Mouse (Mus musculus) limb, embryonic 14.5 days (tissue): ENCODE results near the gene Tuba4a. TPM values are rescaled to one million over a fixed set of nuclear protein-coding genes. Genes with fewer than 3 reads are reported as not detected.

ENCODE experiments used
- ATAC-seq: fragments of 200-750 bp; cut with Nextera tagmentation; 2 replicates; pipeline ENCODE4 v1.8.0; 2017; ENCODE audit warnings: low read depth, moderate number of reproducible peaks, moderate TSS enrichment; ENCODE audit not compliant: low FRiP score
- DNase-seq: peaks from one replicate; pipeline ENCODE4 v3.0.0-alpha.2; 2015; ENCODE audit warnings: low spot score
- H3K27ac ChIP-seq: fragments of 300-500 bp; sonication (generic); replicated peaks from 2 replicates; pipeline ENCODE4 v1.5.1; 2014; ENCODE audit warnings: low read depth, mild to moderate bottlenecking, low read length, moderate library complexity, mixed read lengths
- H3K27me3 ChIP-seq: fragments of 300-500 bp; sonication (generic); 2 replicates; pipeline ENCODE4 v1.6.1; 2014; ENCODE audit warnings: low read length, mixed read lengths; ENCODE audit not compliant: control insufficient read depth, insufficient read depth
- H3K36me3 ChIP-seq: fragments of 300-500 bp; sonication (generic); 2 replicates; pipeline ENCODE4 v1.6.1; 2014; ENCODE audit warnings: mild to moderate bottlenecking, low read length, moderate library complexity, mixed read lengths; ENCODE audit not compliant: control insufficient read depth, insufficient read depth
- H3K4me1 ChIP-seq: fragments of 300-500 bp; sonication (generic); 2 replicates; pipeline ENCODE4 v1.6.1; 2014; ENCODE audit warnings: antibody characterized with exemption, low read length, mixed read lengths; ENCODE audit not compliant: control insufficient read depth, insufficient read depth
- H3K4me2 ChIP-seq: fragments of 300-500 bp; sonication (generic); replicated peaks from 2 replicates; pipeline ENCODE4 v1.6.1; 2014; ENCODE audit warnings: low read depth, mild to moderate bottlenecking, low read length, moderate library complexity; ENCODE audit not compliant: severe bottlenecking
- H3K4me3 ChIP-seq: fragments of 300-500 bp; sonication (generic); replicated peaks from 2 replicates; pipeline ENCODE4 v1.5.1; 2014; ENCODE audit warnings: low read length
- H3K9ac ChIP-seq: fragments of 300-500 bp; sonication (generic); 2 replicates; pipeline ENCODE4 v1.6.1; 2014; ENCODE audit warnings: mild to moderate bottlenecking, low read depth, low read length, moderate library complexity; ENCODE audit not compliant: severe bottlenecking
- H3K9me3 ChIP-seq: fragments of 300-500 bp; sonication (generic); 2 replicates; pipeline ENCODE4 v1.6.1; 2016; ENCODE audit warnings: low read length; ENCODE audit not compliant: control insufficient read depth
- POLR2A ChIP-seq: fragments of 200-500 bp; IDR thresholded peaks from 2 replicates; pipeline ENCODE4 v1.8.0; 2012; ENCODE audit warnings: inconsistent platforms, mild to moderate bottlenecking, moderate library complexity, borderline replicate concordance; ENCODE audit not compliant: insufficient read depth, insufficient read length; ENCODE audit errors: extremely low read depth
- WGBS: fragments of 180-500 bp; shearing (Covaris S2); extraction: QIAGEN DNeasy Blood & Tissue Kit; methylation state at CpG from one replicate; pipeline ENCODE4 v1.1.7; 2014; 5-methylcytosine and 5-hydroxymethylcytosine counted together
- polyA plus RNA-seq, 2 experiments: library from polyadenylated mRNA; depleted of rRNA in 1 of 2; stranded (reverse) in 1 of 2; unstranded in 1 of 2; fragments of >200 nt; fragmentation: Nextera tagmentation in 1 of 2; extraction: Ambion mirVana in 1 of 2; gene quantifications; 2 replicates each; pipeline versions ENCODE4 v1.2.1 to v1.2.3; 2012 to 2014

The Tuba4a gene
- polyA plus RNA-seq, 2 experiments, result 25.1 to 55.9 TPM

DNA sequence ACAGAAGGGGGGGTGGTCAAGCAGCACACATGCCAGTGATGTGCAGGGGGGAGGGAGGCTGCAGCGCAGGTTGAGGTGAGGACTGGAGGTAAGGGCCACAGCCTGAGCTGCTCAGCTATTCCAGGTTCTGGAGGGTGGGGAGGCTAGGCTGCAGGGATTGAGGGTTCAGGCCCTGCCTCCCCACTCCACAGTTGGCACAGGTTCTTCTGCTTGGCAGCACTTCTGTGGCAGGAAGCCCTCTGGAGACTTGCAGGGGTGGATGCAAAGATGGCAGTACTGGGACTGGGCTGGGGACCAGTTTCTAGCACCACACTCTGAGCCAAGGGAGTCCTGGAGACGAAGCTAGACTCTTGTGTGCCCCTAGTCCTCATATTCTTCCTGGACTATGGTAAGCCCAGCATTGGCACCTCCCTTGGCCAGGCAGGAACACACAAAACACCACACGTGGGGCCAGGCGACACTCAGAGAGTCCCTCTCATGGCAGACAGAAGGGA lies 38.2 kb downstream of the Tuba4a start:
- no peak overlapping the region for H3K27ac ChIP-seq
- WGBS, result 85% methylated on average over 4 of the region's 4 CpGs
- DNase-seq (no peak), ATAC-seq (no peak)
- no peak overlapping the region for H3K4me2 ChIP-seq
- H3K36me3 ChIP-seq, result peaks cover 65% of the 10 kb centered on the region
- no peak overlapping the region for H3K4me3 ChIP-seq
- H3K9me3 ChIP-seq, result no peaks in the 10 kb centered on the region
- H3K27me3 ChIP-seq, result no peaks in the 10 kb centered on the region
- peaks cover 7% of the 10 kb centered on the region for H3K4me1 ChIP-seq
- H3K9ac ChIP-seq, result no peak overlapping the region
- TF ChIP-seq POLR2A, result no peak

DNA sequence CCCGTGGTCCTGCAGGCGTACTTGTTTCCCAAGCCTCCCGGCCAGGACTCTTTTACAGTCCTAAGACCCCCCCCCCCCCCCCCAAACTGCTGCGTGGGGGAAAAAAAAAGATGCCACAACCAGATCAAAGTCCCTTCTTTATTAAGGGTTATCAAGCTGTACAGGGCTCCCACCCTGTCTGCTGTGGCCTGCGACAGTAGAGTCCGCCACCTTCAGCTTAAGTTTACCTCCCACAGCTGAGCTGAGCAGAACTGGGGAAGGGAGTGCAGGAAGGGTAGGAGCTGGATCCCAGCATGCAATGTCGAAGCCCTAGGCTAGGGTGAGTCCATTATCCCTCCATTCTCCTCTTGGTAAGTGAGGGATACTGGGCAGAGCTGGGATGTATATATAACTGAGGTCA lies 38.9 kb downstream of the Tuba4a start:
- H3K36me3 ChIP-seq, result peaks cover 65% of the 10 kb centered on the region
- 25% methylated on average over 7 of the region's 7 CpGs for whole genome bisulfite sequencing
- ATAC-seq, result no peak

DNA sequence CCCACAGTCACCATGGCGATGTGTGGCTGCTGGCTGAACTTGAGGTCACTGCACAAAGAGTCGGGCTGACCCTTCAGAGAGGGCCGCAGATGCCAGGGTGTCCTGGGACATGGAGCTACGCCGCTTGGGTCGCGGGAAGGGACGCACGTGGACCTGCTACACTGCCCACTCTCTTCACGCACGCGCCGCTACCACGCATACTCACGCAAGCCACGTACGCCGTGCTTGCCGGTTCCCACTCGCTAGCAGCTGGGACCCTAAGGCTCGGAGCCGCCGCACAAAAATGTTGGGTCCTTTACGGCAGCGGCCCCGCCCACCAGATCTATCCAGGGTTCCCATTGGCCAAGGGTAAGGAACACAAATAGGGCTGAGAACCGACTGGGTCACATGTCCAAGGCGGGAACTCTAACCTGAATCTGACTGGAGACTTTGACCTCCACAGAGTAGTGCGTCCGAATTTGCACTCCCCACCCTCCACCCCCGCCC lies 39.5 kb downstream of the Tuba4a start, which contains the start of gene Abcb6:
Gene Abcb6 (minus strand): TSS at position 288 of the 486 bp plus-strand sequence.
- 2% methylated on average over 31 of the region's 31 CpGs for WGBS
- peak; percentile 94 for ATAC-seq
- peak within 1 kb of the TSS; percentile 59 for H3K4me3 ChIP-seq
- H3K27ac ChIP-seq, result 0 out of 2 replicates have a peak within 1 kb of the TSS, but pooled peaks have one; percentile 8
- no peak for TF ChIP-seq POLR2A
- peak; percentile 87 for DNase-seq
- H3K9ac ChIP-seq, result peak within 1 kb of the TSS; percentile 62
- H3K36me3 ChIP-seq, result peaks cover 65% of the 10 kb centered on the region
- H3K4me1 ChIP-seq, result peaks cover 7% of the 10 kb centered on the region
- peak within 1 kb of the TSS; percentile 98 for H3K4me2 ChIP-seq
- no peaks in the 10 kb centered on the region for H3K9me3 ChIP-seq
- no peaks in the 10 kb centered on the region for H3K27me3 ChIP-seq

More for the DNA sequence above, 38.9 kb downstream of the Tuba4a start:
- Histone ChIP-seq H3K4me3 (peak overlapping the region; percentile 59), H3K9ac (no peak overlapping the region), H3K27me3 (no peaks in the 10 kb centered on the region), H3K4me2 (peak overlapping the region; percentile 98), H3K27ac (no peak overlapping the region), H3K4me1 (peaks cover 7% of the 10 kb centered on the region), H3K9me3 (no peaks in the 10 kb centered on the region)
- no peak for DNase-seq
- TF ChIP-seq POLR2A, result no peak

DNA sequence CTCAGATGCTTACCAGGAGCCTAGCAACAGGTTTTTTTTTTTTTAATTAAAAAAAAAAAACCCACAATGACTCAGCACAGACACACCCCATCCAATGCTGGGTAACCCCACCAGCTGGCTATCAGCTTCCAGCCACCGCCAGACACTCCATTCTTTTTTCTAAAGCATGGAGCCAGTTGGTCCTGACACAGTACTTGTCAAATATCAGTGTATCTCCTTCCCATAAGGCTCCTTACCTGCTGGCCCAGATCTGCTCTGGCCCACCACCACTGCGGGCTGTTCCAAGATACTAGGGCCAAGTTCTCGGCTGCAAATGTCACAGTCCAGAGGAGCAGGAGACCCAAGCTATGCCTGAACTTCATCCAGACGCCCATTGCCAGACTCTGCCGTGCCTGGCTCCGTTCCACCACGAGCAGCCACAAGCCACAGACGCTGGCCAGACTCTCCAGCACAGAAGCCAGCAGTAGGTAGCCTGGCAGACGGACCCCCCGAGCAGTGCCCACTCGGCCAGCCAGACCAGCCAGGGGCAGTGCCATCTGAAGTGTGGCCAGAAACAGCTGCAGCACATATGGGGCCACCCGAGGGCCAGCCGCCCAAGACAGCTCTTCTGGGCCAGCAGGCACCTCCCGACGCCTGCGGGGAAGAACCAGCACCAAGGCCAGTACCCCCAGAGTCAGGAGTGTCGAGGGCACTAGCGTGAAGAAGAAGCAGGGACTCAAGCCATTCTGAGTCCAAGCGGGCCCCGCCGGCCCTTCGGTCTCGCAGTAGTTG lies 40.1 kb downstream of the Tuba4a start:
- WGBS, result 7% methylated on average over 21 of the region's 23 CpGs
- peak overlapping the region; percentile 62 for H3K9ac ChIP-seq
- DNase-seq (no peak), ATAC-seq (peak; percentile 32)
- 0 out of 2 replicates have a peak overlapping the region, but pooled peaks have one; percentile 8 for H3K27ac ChIP-seq
- H3K4me3 ChIP-seq, result peak overlapping the region; percentile 59
- H3K27me3 ChIP-seq, result no peaks in the 10 kb centered on the region
- peaks cover 7% of the 10 kb centered on the region for H3K4me1 ChIP-seq
- H3K9me3 ChIP-seq, result no peaks in the 10 kb centered on the region
- peaks cover 63% of the 10 kb centered on the region for H3K36me3 ChIP-seq
- H3K4me2 ChIP-seq, result peak overlapping the region; percentile 98
- no peak for TF ChIP-seq POLR2A

DNA sequence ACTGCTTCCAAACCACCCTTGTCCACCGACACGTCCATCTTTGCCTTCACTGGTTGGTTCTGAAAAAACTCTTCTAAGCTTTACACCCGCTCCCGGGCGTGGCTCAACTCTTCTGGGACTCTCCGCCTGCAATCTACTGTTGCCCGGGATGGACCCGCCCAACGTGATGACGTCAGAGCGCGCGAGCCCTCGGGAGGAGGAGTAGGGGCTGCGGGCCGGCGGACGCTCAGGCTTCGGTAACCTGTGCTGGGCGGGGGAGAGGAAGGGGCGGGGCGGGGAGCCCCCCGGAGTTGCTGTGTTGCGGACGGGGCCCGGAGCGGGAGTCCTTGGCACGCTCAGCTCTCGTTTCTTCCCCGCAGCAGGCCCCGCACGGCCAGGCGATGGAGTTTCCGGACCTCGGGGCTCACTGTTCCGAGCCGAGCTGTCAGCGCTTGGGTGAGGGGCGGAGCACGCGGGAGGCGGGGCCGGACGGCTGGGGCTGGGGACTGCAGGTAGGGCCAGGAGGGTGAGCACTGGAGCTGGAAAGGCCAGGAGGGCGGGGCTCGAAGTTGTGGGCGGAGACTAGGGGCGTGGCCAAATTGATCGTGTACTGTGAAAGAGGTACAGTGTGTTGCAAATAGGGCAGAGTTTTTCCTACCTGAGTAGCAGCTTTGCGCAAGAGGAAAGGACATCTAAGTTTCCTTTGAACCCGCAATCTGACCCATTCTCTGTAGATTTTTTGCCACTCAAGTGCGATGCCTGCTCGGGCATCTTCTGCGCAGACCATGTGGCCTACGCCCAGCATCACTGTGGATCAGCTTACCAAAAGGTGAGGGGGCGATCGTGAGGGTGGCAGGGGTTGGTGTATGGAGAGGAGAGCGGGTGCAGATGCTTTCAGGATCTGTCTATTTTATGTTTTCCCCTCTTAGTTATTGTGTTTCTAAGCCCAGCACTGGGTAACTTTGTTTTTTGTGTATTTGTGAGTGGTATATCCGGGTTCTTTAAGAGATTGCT lies 50.9 kb downstream of the Tuba4a start, which contains the start of gene Zfand2b:
Gene Zfand2b (plus strand): TSS at position 175 of the 993 bp plus-strand sequence.
- DNase-seq (peak; percentile 95), ATAC-seq (peak; percentile 98)
- peak; percentile 54; the same call in 1 of the 2 replicates for TF ChIP-seq POLR2A
- H3K4me1 ChIP-seq, result peaks cover 10% of the 10 kb centered on the region
- 2% methylated on average over 54 of the region's 59 CpGs for WGBS
- peak within 1 kb of the TSS; percentile 56 for H3K9ac ChIP-seq
- H3K4me2 ChIP-seq, result peak within 1 kb of the TSS; percentile 56
- peak within 1 kb of the TSS; percentile 81 for H3K27ac ChIP-seq
- no peaks in the 10 kb centered on the region for H3K27me3 ChIP-seq
- no peaks in the 10 kb centered on the region for H3K9me3 ChIP-seq
- peak within 1 kb of the TSS; percentile 72 for H3K4me3 ChIP-seq
- peaks cover 35% of the 10 kb centered on the region for H3K36me3 ChIP-seq
